Mouse (Mus musculus) thymus, adult 2 months (tissue): ENCODE results near the gene Pepd.

Experiments
- CTCF ChIP-seq: fragments of 200-500 bp; IDR thresholded peaks from 2 replicates; pipeline ENCODE4 v1.5.1; 2012; ENCODE audit warnings: mild to moderate bottlenecking, control low read depth, low read length, moderate library complexity, borderline replicate concordance; ENCODE audit not compliant: control insufficient read depth, poor library complexity, insufficient read depth; ENCODE audit errors: extremely low read depth
- POLR2A ChIP-seq: fragments of 200-500 bp; IDR thresholded peaks from 2 replicates; pipeline ENCODE4 v1.6.1; 2012; ENCODE audit warnings: mild to moderate bottlenecking, low read length, control low read depth, moderate library complexity; ENCODE audit not compliant: control insufficient read depth, poor library complexity, insufficient read depth; ENCODE audit errors: extremely low read depth

DNA sequence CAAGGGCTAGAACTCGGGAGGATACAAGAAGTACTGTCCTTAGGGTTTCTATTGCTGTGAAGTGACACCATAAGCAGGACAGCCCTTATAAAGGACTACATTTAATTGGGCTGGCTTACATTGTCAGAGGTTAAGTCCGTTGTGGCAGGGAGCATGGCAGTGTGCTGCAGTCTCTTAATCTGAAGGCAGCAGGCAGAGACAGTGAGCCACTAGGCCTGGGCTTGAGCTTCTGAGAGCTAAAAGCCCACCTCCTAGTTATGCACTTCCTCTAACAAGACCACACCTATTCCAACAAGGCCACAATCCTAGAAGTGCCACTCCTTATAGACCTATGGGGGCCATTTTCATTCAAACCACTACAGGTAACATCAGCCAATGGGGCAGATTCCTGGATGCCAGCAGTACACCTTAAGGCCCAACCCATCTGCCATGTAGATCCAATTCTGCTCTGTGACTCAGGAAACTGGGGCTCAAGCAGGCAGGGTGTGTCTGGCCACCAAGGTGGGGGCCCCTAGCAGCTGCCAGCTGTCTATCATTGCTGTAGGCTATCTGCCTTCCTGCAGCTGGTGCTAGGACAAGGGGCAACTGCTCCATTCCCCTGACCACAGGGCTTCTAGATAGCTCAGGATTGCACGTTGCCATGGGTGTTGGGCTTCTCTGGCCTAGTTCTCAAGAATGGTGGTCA lies 56.7 kb downstream of the Pepd start:
- TF ChIP-seq POLR2A = no peak
- TF ChIP-seq CTCF = no peak
